Mouse (Mus musculus) retina, postnatal 1 day (tissue): ENCODE data around the gene Gm10061.
"Not testable (repeated sequence)": the region's sequence is repeated elsewhere in the genome, so short reads cannot be mapped to it uniquely, and the experiment has no call there.

Experiments used
- DNase-seq: peaks from one replicate; pipeline ENCODE4 v3.0.0-alpha.2; 2012

Gene Gm10061

DNA sequence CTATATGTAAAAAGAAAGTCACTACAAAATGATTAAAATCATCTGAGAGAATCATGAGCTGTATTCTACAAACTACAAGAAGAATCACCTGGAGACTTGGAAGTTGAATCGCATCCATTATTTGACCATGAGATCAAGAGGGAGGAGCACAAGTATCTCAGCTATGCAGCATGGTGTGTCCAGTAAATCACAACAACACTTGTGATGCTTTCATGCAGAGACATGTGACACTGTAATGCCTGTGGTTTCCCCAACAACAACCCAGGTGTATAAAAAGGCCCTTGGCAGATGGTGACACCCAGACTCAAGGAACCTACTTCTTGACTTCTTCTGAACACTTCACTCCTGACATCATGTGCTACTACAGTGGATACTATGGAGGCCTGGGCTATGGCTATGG lies at the start of gene Gm10061:
Gm10061 (plus strand) TSS at position 301 of the 400 bp plus-strand sequence.
- DNase-seq = no peak

GRCm38 (mm10) chr16:89140551-89140950 lies 10.3 kb upstream of the Gm10061 start, which contains the start of gene Gm6358:
TSS of gene Gm6358 (plus strand) at chr16:89140851.
- no peak for DNase-seq

- no peak for DNase-seq
These were observed 6.8 kb downstream of the Gm10061 start, which contains the start of gene Gm9789 for GRCm38 (mm10) chr16:89157652-89158051. TSS of gene Gm9789 (plus strand) at chr16:89157952.

- DNase-seq = not testable (repeated sequence)
These were observed 18.3 kb downstream of the Gm10061 start, which contains the start of gene Gm7735 for GRCm38 (mm10) chr16:89169190-89169589. TSS of gene Gm7735 (plus strand) at chr16:89169490.

- DNase-seq = no peak
These were observed 23.5 kb downstream of the Gm10061 start, which contains the start of gene 1110057P08Rik for GRCm38 (mm10) chr16:89174435-89174834. TSS of gene 1110057P08Rik (plus strand) at chr16:89174735.

- no peak for DNase-seq
These were observed 37.7 kb downstream of the Gm10061 start for GRCm38 (mm10) chr16:89188621-89189020.
